Mouse (Mus musculus) embryonic fibroblast, embryonic 13.5 days (primary cell): ENCODE data around the gene Btbd7. TPM values are rescaled to one million over a fixed set of nuclear protein-coding genes. Genes with fewer than 3 reads are reported as not detected.

ENCODE experiments used
- H3K27ac ChIP-seq: 2 replicates; pipeline ENCODE4 v1.5.1; 2012; ENCODE audit warnings: low read length, control low read depth, inconsistent platforms; ENCODE audit not compliant: insufficient read depth
- H3K4me1 ChIP-seq: 2 replicates; pipeline ENCODE4 v1.6.1; 2011; ENCODE audit warnings: low read length; ENCODE audit not compliant: control insufficient read depth, insufficient read depth
- H3K4me3 ChIP-seq: 2 replicates; pipeline ENCODE4 v1.5.1; 2011; ENCODE audit warnings: mild to moderate bottlenecking, control low read depth, low read length; ENCODE audit not compliant: insufficient read depth
- CTCF ChIP-seq: IDR thresholded peaks from 2 replicates; pipeline ENCODE4 v1.5.1; 2011; ENCODE audit warnings: mild to moderate bottlenecking, control low read depth, low read length, moderate library complexity, borderline replicate concordance; ENCODE audit not compliant: insufficient read depth
- POLR2A ChIP-seq: IDR thresholded peaks from 2 replicates; pipeline ENCODE4 v1.6.1; 2011; ENCODE audit warnings: low read depth, mild to moderate bottlenecking, control low read depth, low read length, moderate library complexity
- polyA plus RNA-seq: library from polyadenylated mRNA; stranded (reverse); fragments of >200 nt; gene quantifications from 2 replicates; pipeline ENCODE4 v1.2.4, GENCODE M21; 2011; ENCODE audit warnings: low read depth; ENCODE audit not compliant: missing spikeins, insufficient read length

The Btbd7 gene
- polyA plus RNA-seq, 1 experiment = 55.2 TPM

DNA sequence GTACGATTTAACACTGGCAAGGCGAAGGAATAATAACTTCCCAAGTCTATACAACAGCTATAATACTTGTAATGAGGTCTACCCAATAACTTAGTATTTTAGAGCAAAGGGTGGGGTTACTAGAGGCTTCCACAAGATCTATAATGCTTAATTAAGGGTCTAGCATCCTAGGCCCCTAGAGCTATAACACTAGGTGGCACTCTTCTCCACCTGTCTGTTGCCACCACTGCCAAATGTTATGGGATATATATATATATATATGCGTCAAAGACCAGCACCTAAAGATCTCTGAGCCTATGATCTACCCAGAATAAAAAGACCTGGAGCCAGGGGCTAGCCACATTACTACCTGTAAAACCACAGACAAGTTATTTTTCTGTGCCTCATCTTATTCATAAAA lies 138.0 kb downstream of the Btbd7 start:
- Histone ChIP-seq H3K4me3 (no peak overlapping the region), H3K27ac (no peak overlapping the region), H3K4me1 (peaks cover 5% of the 10 kb centered on the region; the same call in 1 of the 2 replicates)
- no peak for TF ChIP-seq POLR2A
- TF ChIP-seq CTCF = no peak

GRCm38 (mm10) chr12:102739096-102739495 lies 139.2 kb downstream of the Btbd7 start:
- no peak overlapping the region for H3K4me3 ChIP-seq
- no peak overlapping the region for H3K27ac ChIP-seq
- H3K4me1 ChIP-seq = no peaks in the 10 kb centered on the region; the same call in 1 of the 2 replicates
- TF ChIP-seq POLR2A (no peak), CTCF (no peak)

- H3K27ac ChIP-seq = no peak overlapping the region
- peak; percentile 59 for TF ChIP-seq CTCF
- no peak for TF ChIP-seq POLR2A
- no peaks in the 10 kb centered on the region; the same call in none of the 2 replicates for H3K4me1 ChIP-seq
- H3K4me3 ChIP-seq = no peak overlapping the region
Measured at GRCm38 (mm10) chr12:102733381-102733780, 144.9 kb downstream of the Btbd7 start.

- peak overlapping the region; percentile 42 for H3K27ac ChIP-seq
- no peaks in the 10 kb centered on the region; the same call in none of the 2 replicates for H3K4me1 ChIP-seq
- H3K4me3 ChIP-seq = no peak overlapping the region
- TF ChIP-seq CTCF (no peak), POLR2A (no peak)
Measured at GRCm38 (mm10) chr12:102730798-102731619, 147.3 kb downstream of the Btbd7 start.

Other genes starting within 250 kb of the Btbd7 start
- gene Itpk1, start 173.5 kb downstream of the Btbd7 start, polyA plus RNA-seq = 2.7 and 5.0 TPM in 2 replicates
- gene Moap1, start 134.8 kb downstream of the Btbd7 start, polyA plus RNA-seq = 2.7 and 3.3 TPM in 2 replicates
- 4.8 and 5.0 TPM in 2 replicates for gene Tmem251, start 134.7 kb downstream of the Btbd7 start, polyA plus RNA-seq
- gene Gm28051, start 120.7 kb downstream of the Btbd7 start, polyA plus RNA-seq = not detected in 2 replicates
- 5.4 and 7.0 TPM in 2 replicates for gene Gon7, start 120.7 kb downstream of the Btbd7 start, polyA plus RNA-seq
- 28.8 and 35.5 TPM in 2 replicates for gene Ubr7, start 120.5 kb downstream of the Btbd7 start, polyA plus RNA-seq
- gene Gm20604, start 119.8 kb downstream of the Btbd7 start, polyA plus RNA-seq = 10.3 and 15.9 TPM in 2 replicates
- not detected in 2 replicates for gene Cox8c, start 20.8 kb upstream of the Btbd7 start, polyA plus RNA-seq
- not detected in 2 replicates for gene Unc79, start 70.4 kb upstream of the Btbd7 start, polyA plus RNA-seq